8 mouse cellular contexts compared by ENCODE assay signal in the genomic region with DNA sequence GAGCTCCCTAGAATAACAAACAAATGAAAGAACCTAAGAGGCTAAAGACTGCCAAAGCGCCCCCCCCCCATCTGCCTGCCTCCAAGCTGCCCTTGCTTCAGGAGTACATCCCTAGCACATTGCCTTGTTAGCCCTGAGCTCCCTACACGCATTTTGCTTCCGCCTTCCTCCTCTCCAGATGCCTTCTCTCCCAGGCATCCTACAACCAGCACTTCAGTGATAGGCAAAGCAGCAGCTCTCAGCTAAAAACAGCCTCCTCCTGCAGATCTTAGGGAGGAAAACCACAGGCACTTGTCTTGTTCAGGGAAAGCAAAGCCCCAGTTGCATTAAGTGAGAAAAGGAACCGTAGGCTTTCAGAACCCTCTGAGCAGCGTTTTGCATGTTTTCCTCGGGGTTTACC. TPM values are rescaled to one million over a fixed set of nuclear protein-coding genes. Genes with fewer than 3 reads are reported as not detected.
DNase-seq lines count a peak whose midpoint lies in the region; ATAC-seq and TF ChIP-seq lines count a peak whose summit lies in the region.

No protein-coding gene starts in this region.

- no peak for TF ChIP-seq CTCF in gastrocnemius, adult 2 months (IDR thresholded peaks at IDR 0.05)

- H3K4me2 ChIP-seq in heart, embryonic 16.5 days (ENCODE audit: low read depth, low read length), result peak overlapping the region; percentile 28; the same call in 1 of the 2 replicates
- H3K4me2 ChIP-seq in midbrain, embryonic 16.5 days (ENCODE audit: low read length), result peak overlapping the region; percentile 52

- no peaks in the 10 kb centered on the region for H3K27me3 ChIP-seq in heart, embryonic 16.5 days (ENCODE audit: control insufficient read depth, insufficient read depth, low read length)
- H3K27me3 ChIP-seq in midbrain, embryonic 16.5 days (ENCODE audit: control insufficient read depth, insufficient read depth, low read depth, low read length), result no peaks in the 10 kb centered on the region

- peak overlapping the region; percentile 30 for H3K9ac ChIP-seq in heart, embryonic 16.5 days (ENCODE audit: low read length)
- H3K9ac ChIP-seq in midbrain, embryonic 16.5 days (ENCODE audit: low read depth, low read length), result peak overlapping the region; percentile 55

- ATAC-seq in heart, embryonic 16.5 days (replicated peaks; ENCODE audit: extremely low read depth, insufficient read depth, low FRiP score), result no peak
- peak; percentile 81 for ATAC-seq in midbrain, embryonic 16.5 days

- H3K4me1 ChIP-seq in heart, embryonic 16.5 days (ENCODE audit: control insufficient read depth, insufficient read depth, low read length), result peaks cover 8% of the 10 kb centered on the region
- H3K4me1 ChIP-seq in midbrain, embryonic 16.5 days (ENCODE audit: control insufficient read depth, insufficient read depth, low read length), result peaks cover 18% of the 10 kb centered on the region

- intact Hi-C loops in gastrocnemius, adult 2 months (cut with DNase I), result loop anchor here (1.0 to 2.0 kb wide), 2 partner anchors 185 to 372 kb away; no protein-coding TSS in a partner anchor
- intact Hi-C loops in gastrocnemius, postnatal 14 days (cut with DNase I; ENCODE audit: low total_unique reads), result loop anchor here (2.0 kb wide), 1 partner anchor 371 kb away; no protein-coding TSS in a partner anchor

- H3K4me3 ChIP-seq in gastrocnemius, adult 2 months, result no peak overlapping the region; the same call in 1 of the 2 replicates
- no peak overlapping the region for H3K4me3 ChIP-seq in heart, embryonic 16.5 days (ENCODE audit: low read length)
- H3K4me3 ChIP-seq in midbrain, embryonic 16.5 days (ENCODE audit: low read depth, low read length), result no peak overlapping the region

- WGBS in heart, embryonic 16.5 days, result 18% methylated on average over 6 of the region's 6 CpGs
- 26% methylated on average over 6 of the region's 6 CpGs for WGBS in midbrain, embryonic 16.5 days

- no peaks in the 10 kb centered on the region for H3K36me3 ChIP-seq in heart, embryonic 16.5 days (ENCODE audit: control insufficient read depth, insufficient read depth)
- H3K36me3 ChIP-seq in midbrain, embryonic 16.5 days (ENCODE audit: control insufficient read depth, insufficient read depth, low read length), result no peaks in the 10 kb centered on the region

- DNase-seq in gastrocnemius, adult 2 months, result no peak
- DNase-seq in gastrocnemius, postnatal 14 days, result no peak
- peak; percentile 55 for DNase-seq in cerebellum, adult 8-10 months
- DNase-seq in layer of hippocampus, postnatal 25 days (ENCODE audit: extremely low spot score in 1 of 2, low spot score in 1 of 2), result peak; percentile 19 to 35
- no peak for DNase-seq in spleen, postnatal 4 days (ENCODE audit: low spot score in 2 of 2)
- DNase-seq in spleen, adult 12 weeks (ENCODE audit: low spot score), result no peak

- H3K27ac ChIP-seq in gastrocnemius, adult 2 months, result peak overlapping the region; percentile 7; the same call in 1 of the 2 replicates
- H3K27ac ChIP-seq in heart, embryonic 16.5 days (ENCODE audit: low read length), result no peak overlapping the region
- peak overlapping the region; percentile 83 for H3K27ac ChIP-seq in midbrain, embryonic 16.5 days (ENCODE audit: low read length)

- H3K9me3 ChIP-seq in heart, embryonic 16.5 days (replicated peaks; ENCODE audit: control insufficient read depth, low read length), result no peaks in the 10 kb centered on the region
- no peaks in the 10 kb centered on the region for H3K9me3 ChIP-seq in midbrain, embryonic 16.5 days (replicated peaks; ENCODE audit: control insufficient read depth, low read length, poor library complexity, severe bottlenecking)

RNA-seq across cellular contexts. Expression of a gene that starts 45.4 kb away (rescaled TPM):
- 10 to 100 TPM; 24.9 to 34.6 TPM for total RNA-seq in gastrocnemius, adult 2 months (2021)
- total RNA-seq in gastrocnemius, postnatal 14 days (2021), result 10 to 100 TPM; 63.6 to 67.0 TPM
- 205 and 229 TPM in 2 replicates for polyA plus RNA-seq in heart, embryonic 16.5 days (2015; fragmentation: Nextera tagmentation; extraction: Ambion mirVana)
- 1 to 10 TPM; 5.9 to 7.2 TPM for total RNA-seq in layer of hippocampus, postnatal 25 days (2021)
- polyA plus RNA-seq in midbrain, embryonic 16.5 days (2015; fragmentation: Nextera tagmentation; extraction: Ambion mirVana), result 5.6 and 6.5 TPM in 2 replicates

Comparison
In these comparisons a context has a peak if more than half of its experiments do, and no peak if none do; other contexts are left out.
1. DNase-seq: peak in cerebellum, adult 8-10 months (single experiment) and layer of hippocampus, postnatal 25 days (2 of 2); none in gastrocnemius, adult 2 months (single experiment), gastrocnemius, postnatal 14 days (single experiment), spleen, postnatal 4 days (0 of 2) and spleen, adult 12 weeks (single experiment).